In the genomic region with DNA sequence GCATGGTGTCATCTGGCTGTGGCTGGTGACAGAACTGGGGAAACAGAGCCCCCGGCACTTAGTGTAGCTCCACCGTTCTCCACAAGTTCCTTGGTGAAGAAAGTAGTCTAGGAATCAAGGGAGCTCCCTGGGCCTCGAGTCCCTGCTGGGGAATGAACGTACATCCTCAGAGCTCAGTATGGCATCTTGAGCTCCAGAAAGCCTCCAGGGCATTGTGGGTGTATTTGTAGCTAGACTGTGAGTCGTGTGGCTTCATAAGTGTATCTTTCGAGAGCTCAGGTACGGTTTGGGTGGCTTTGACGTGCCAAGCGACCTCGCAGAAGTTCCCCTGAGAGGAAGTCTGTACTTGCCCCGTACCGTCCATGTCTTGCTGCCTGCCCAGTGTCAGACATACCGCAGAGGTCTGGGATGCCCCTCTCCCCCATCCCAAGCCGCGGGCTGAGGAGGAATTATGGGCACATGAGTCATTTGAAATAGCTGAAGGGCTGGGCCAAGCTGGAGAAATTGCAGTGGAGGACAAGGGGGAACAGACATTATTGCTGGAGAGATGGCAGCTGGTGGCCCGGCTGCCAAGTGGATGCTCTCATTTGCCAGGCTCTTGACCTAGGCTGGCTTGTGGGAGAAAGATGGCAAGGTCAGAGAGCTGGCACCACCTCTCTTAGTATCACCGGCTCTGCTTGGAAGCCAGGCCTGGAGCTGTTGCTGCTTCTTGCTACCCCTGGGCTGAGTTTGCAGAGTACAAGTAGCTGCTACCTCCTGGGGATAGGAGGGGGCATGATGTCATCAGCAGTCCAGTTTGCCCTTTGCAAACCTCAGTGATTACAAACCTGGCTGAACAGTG, we compare ENCODE assay signal across 10 mouse cellular contexts. TPM values are rescaled to one million over a fixed set of nuclear protein-coding genes. Genes with fewer than 3 reads are reported as not detected.
A peak's percentile ranks its signal among the peaks of the same experiment; 100 is the strongest.
DNase-seq lines count a peak whose midpoint lies in the region; ATAC-seq and TF ChIP-seq lines count a peak whose summit lies in the region.
"Had no signal": no experiment of that assay in that cellular context is flagged by ENCODE, and none has a peak within 500 bp of the region (broad histone marks: within the 10 kb centered on the region; RNA-seq: fewer than 3 reads in every experiment).

No protein-coding gene starts in this region.

- peak; percentile 57 to 77 for DNase-seq in heart, adult 18-20 months
- no peak for DNase-seq in heart, postnatal 25 days (ENCODE audit: low spot score)
- no peak for DNase-seq in MEL (ENCODE audit: low read depth, low spot score)
- DNase-seq in embryo, embryonic 9.5 days (ENCODE audit: extremely low spot score), result no peak
- no peak for DNase-seq in spleen, postnatal 36 days (ENCODE audit: low spot score in 2 of 2)

- H3K36me3 ChIP-seq in MEL (ENCODE audit: control insufficient read depth in 1 of 2, insufficient read depth in 2 of 2, low read length in 2 of 2), result peaks cover 0 to 57% of the 10 kb centered on the region in 2 experiments; a peak in 2 of 4 replicates
- H3K36me3 ChIP-seq in limb, embryonic 15.5 days, result no peaks in the 10 kb centered on the region
- H3K36me3 ChIP-seq: forebrain, embryonic 15.5 days had no signal

- H3K4me2 ChIP-seq in limb, embryonic 15.5 days, result no peak overlapping the region
- H3K4me2 ChIP-seq: forebrain, embryonic 15.5 days had no signal

- ATAC-seq in limb, embryonic 15.5 days (ENCODE audit: insufficient number of reproducible peaks, low FRiP score, low TSS enrichment, low read depth), result no peak
- ATAC-seq in granulocyte monocyte progenitor cell, adult 5-6 weeks (replicated peaks; ENCODE audit: poor library complexity, severe bottlenecking), result no peak
- ATAC-seq: forebrain, embryonic 15.5 days had no signal

- H3K4me3 ChIP-seq in MEL (ENCODE audit: control insufficient read depth in 1 of 2, insufficient read depth in 1 of 2, low read depth in 2 of 2, low read length in 2 of 2), result no peak overlapping the region
- no peak overlapping the region for H3K4me3 ChIP-seq in embryonic fibroblast, embryonic 13.5 days (ENCODE audit: insufficient read depth, low read length)
- H3K4me3 ChIP-seq in limb, embryonic 15.5 days, result no peak overlapping the region
- H3K4me3 ChIP-seq: forebrain, embryonic 15.5 days had no signal

- TF ChIP-seq EP300 in MEL (IDR thresholded peaks at IDR 0.05; ENCODE audit: low read depth in 1 of 2, low read length in 2 of 2), result no peak

- no peaks in the 10 kb centered on the region for H3K9me3 ChIP-seq in MEL (replicated peaks; ENCODE audit: insufficient read depth, low read length)
- no peaks in the 10 kb centered on the region for H3K9me3 ChIP-seq in limb, embryonic 15.5 days
- H3K9me3 ChIP-seq: forebrain, embryonic 15.5 days had no signal

- peaks cover 70% of the 10 kb centered on the region for H3K79me2 ChIP-seq in MEL (ENCODE audit: control insufficient read depth, insufficient read depth, low read length, poor library complexity)

- no peak for TF ChIP-seq CTCF in MEL (IDR thresholded peaks at IDR 0.05 in 2 of 3, conservative IDR thresholded peaks at IDR 0.05 in 1 of 3; ENCODE audit: control insufficient read depth in 1 of 3, insufficient read depth in 1 of 3, low read depth in 2 of 3, low read length in 3 of 3, poor library complexity in 1 of 3, severe bottlenecking in 1 of 3)
- no peak for TF ChIP-seq CTCF in embryonic fibroblast, embryonic 13.5 days (IDR thresholded peaks at IDR 0.05; ENCODE audit: borderline replicate concordance, insufficient read depth, low read length)

- no peak for TF ChIP-seq POLR2A in MEL (IDR thresholded peaks at IDR 0.05; ENCODE audit: control insufficient read depth in 1 of 2, insufficient read depth in 1 of 2, low read depth in 1 of 2, low read length in 2 of 2, poor library complexity in 1 of 2)
- no peak for TF ChIP-seq POLR2A in embryonic fibroblast, embryonic 13.5 days (IDR thresholded peaks at IDR 0.05; ENCODE audit: low read depth, low read length)

- H3K27ac ChIP-seq in MEL (ENCODE audit: control insufficient read depth, low read depth, low read length), result peak overlapping the region; percentile 63
- peak overlapping the region; percentile 57 for H3K27ac ChIP-seq in embryonic fibroblast, embryonic 13.5 days (ENCODE audit: insufficient read depth, low read length)
- H3K27ac ChIP-seq in limb, embryonic 15.5 days, result peak overlapping the region; percentile 33; the same call in 1 of the 2 replicates
- H3K27ac ChIP-seq: forebrain, embryonic 15.5 days had no signal

- H3K4me1 ChIP-seq in MEL (ENCODE audit: control insufficient read depth in 1 of 2, insufficient read depth in 2 of 2, low read length in 2 of 2), result peaks cover 11 to 71% of the 10 kb centered on the region in 2 experiments
- H3K4me1 ChIP-seq in embryonic fibroblast, embryonic 13.5 days (ENCODE audit: control insufficient read depth, insufficient read depth, low read length), result peaks cover 25% of the 10 kb centered on the region; the same call in 1 of the 2 replicates
- peaks cover 77% of the 10 kb centered on the region for H3K4me1 ChIP-seq in limb, embryonic 15.5 days

- H3K27me3 ChIP-seq in MEL (ENCODE audit: control insufficient read depth in 1 of 2, insufficient read depth in 2 of 2, low read length in 2 of 2), result no peaks in the 10 kb centered on the region
- H3K27me3 ChIP-seq in limb, embryonic 15.5 days, result no peaks in the 10 kb centered on the region; the same call in 1 of the 2 replicates
- H3K27me3 ChIP-seq: forebrain, embryonic 15.5 days had no signal

- H3K9ac ChIP-seq in MEL (ENCODE audit: control insufficient read depth, low read depth, low read length, poor library complexity, severe bottlenecking), result peak overlapping the region; percentile 32
- H3K9ac ChIP-seq in limb, embryonic 15.5 days, result no peak overlapping the region
- H3K9ac ChIP-seq: forebrain, embryonic 15.5 days had no signal

- WGBS in limb, embryonic 15.5 days, result 71% methylated on average over 17 of the region's 17 CpGs

- intact Hi-C loops in heart, postnatal 25 days (cut with DNase I), result no loop called here

- no peak for TF ChIP-seq RAD21 in MEL (IDR thresholded peaks at IDR 0.05; ENCODE audit: low read depth, low read length)

TF ChIP-seq in MEL, 35 proteins besides CTCF, POLR2A, EP300 and RAD21:
- TF ChIP-seq HCFC1 (IDR thresholded peaks at IDR 0.05; ENCODE audit: low read depth, low read length), result no peak
- TF ChIP-seq ZNF384 (IDR thresholded peaks at IDR 0.05; ENCODE audit: low read depth, low read length), result no peak
- TF ChIP-seq SIN3A (IDR thresholded peaks at IDR 0.05; ENCODE audit: low read length), result peak; percentile 5; the same call in 1 of the 2 replicates

RNA-seq across cellular contexts. Expression of gene Tpst2, which starts 2.9 kb away (rescaled TPM):
- 10 to 100 TPM; 47.1 to 50.0 TPM for total RNA-seq in heart, adult 18-20 months (2021)
- 10 to 100 TPM; 38.7 to 42.3 TPM for total RNA-seq in heart, postnatal 25 days (2021)
- total RNA-seq in MEL (2012; rRNA removed), result 63.1 and 86.1 TPM in 2 replicates
- 10 to 100 TPM in 1 of 2 experiments, not detected in 1; 57.8 TPM for polyA plus RNA-seq in MEL (2012; ENCODE audit: insufficient read depth in 1 of 2, insufficient read length in 2 of 2, low read depth in 1 of 2, low replicate concordance in 2 of 2, missing spikeins in 1 of 2)
- polyA plus RNA-seq in embryonic fibroblast, embryonic 13.5 days (2011; ENCODE audit: insufficient read length, low read depth, missing spikeins), result 39.6 and 48.3 TPM in 2 replicates
- polyA plus RNA-seq in limb, embryonic 15.5 days (2015; fragmentation: Nextera tagmentation; extraction: Ambion mirVana), result 51.2 and 54.7 TPM in 2 replicates
- total RNA-seq in granulocyte monocyte progenitor cell, adult 5-6 weeks (2014; fragmentation: Nextera tagmentation), result 28.7 and 43.9 TPM in 2 replicates
- 25.3 and 36.5 TPM in 2 replicates for total RNA-seq in granulocyte monocyte progenitor cell, adult 5-6 weeks (2017)

RNA-seq across cellular contexts. Expression of gene Crybb1, which starts 23.8 kb away (rescaled TPM):
- total RNA-seq in heart, adult 18-20 months (2021), result 1 to 10 TPM; 2.0 to 3.1 TPM
- total RNA-seq in heart, postnatal 25 days (2021), result 1 to 10 TPM; 2.5 to 2.9 TPM
- total RNA-seq in MEL (2012; rRNA removed), result 0.27 TPM in 1 of 2 replicates, not detected in the other
- polyA plus RNA-seq in MEL (2012; ENCODE audit: insufficient read depth in 1 of 2, insufficient read length in 2 of 2, low read depth in 1 of 2, low replicate concordance in 2 of 2, missing spikeins in 1 of 2), result under 1 TPM in 1 of 2 experiments, not detected in 1; 0.24 TPM
- not detected in 2 replicates for polyA plus RNA-seq in embryonic fibroblast, embryonic 13.5 days (2011; ENCODE audit: insufficient read length, low read depth, missing spikeins)
- polyA plus RNA-seq in limb, embryonic 15.5 days (2015; fragmentation: Nextera tagmentation; extraction: Ambion mirVana), result 2.6 and 3.6 TPM in 2 replicates
- total RNA-seq in granulocyte monocyte progenitor cell, adult 5-6 weeks (2014; fragmentation: Nextera tagmentation), result not detected in 2 replicates
- not detected in 2 replicates for total RNA-seq in granulocyte monocyte progenitor cell, adult 5-6 weeks (2017)
- total RNA-seq: monocyte, adult 5-6 weeks had no signal

RNA-seq across cellular contexts. Expression of gene Cryba4, which starts 27.1 kb away (rescaled TPM):
- 1 to 10 TPM; 5.7 to 6.6 TPM for total RNA-seq in heart, adult 18-20 months (2021)
- total RNA-seq in heart, postnatal 25 days (2021), result 10 to 100 TPM in 1 of 2 experiments, 1 to 10 TPM in 1; 8.9 to 10.3 TPM
- total RNA-seq in MEL (2012; rRNA removed), result 0.29 and 0.39 TPM in 2 replicates
- under 1 TPM in 1 of 2 experiments, not detected in 1; 0.77 TPM for polyA plus RNA-seq in MEL (2012; ENCODE audit: insufficient read depth in 1 of 2, insufficient read length in 2 of 2, low read depth in 1 of 2, low replicate concordance in 2 of 2, missing spikeins in 1 of 2)
- not detected in 2 replicates for polyA plus RNA-seq in embryonic fibroblast, embryonic 13.5 days (2011; ENCODE audit: insufficient read length, low read depth, missing spikeins)
- 1.5 and 1.6 TPM in 2 replicates for polyA plus RNA-seq in limb, embryonic 15.5 days (2015; fragmentation: Nextera tagmentation; extraction: Ambion mirVana)
- not detected in 2 replicates for total RNA-seq in granulocyte monocyte progenitor cell, adult 5-6 weeks (2014; fragmentation: Nextera tagmentation)
- total RNA-seq in granulocyte monocyte progenitor cell, adult 5-6 weeks (2017), result 0.30 TPM in 1 of 2 replicates, not detected in the other

RNA-seq across cellular contexts. Expression of gene Tfip11, which starts 46.8 kb away (rescaled TPM):
- total RNA-seq in heart, adult 18-20 months (2021), result 10 to 100 TPM; 20.5 to 20.8 TPM
- total RNA-seq in heart, postnatal 25 days (2021), result 10 to 100 TPM; 16.3 to 17.9 TPM
- 30.3 and 34.6 TPM in 2 replicates for total RNA-seq in MEL (2012; rRNA removed)
- 10 to 100 TPM in 1 of 2 experiments, not detected in 1; 44.7 TPM for polyA plus RNA-seq in MEL (2012; ENCODE audit: insufficient read depth in 1 of 2, insufficient read length in 2 of 2, low read depth in 1 of 2, low replicate concordance in 2 of 2, missing spikeins in 1 of 2)
- polyA plus RNA-seq in embryonic fibroblast, embryonic 13.5 days (2011; ENCODE audit: insufficient read length, low read depth, missing spikeins), result 15.6 and 21.8 TPM in 2 replicates
- 28.3 and 28.7 TPM in 2 replicates for polyA plus RNA-seq in limb, embryonic 15.5 days (2015; fragmentation: Nextera tagmentation; extraction: Ambion mirVana)
- 20.1 and 32.4 TPM in 2 replicates for total RNA-seq in granulocyte monocyte progenitor cell, adult 5-6 weeks (2014; fragmentation: Nextera tagmentation)
- 13.6 and 16.6 TPM in 2 replicates for total RNA-seq in granulocyte monocyte progenitor cell, adult 5-6 weeks (2017)

Comparison
In these comparisons a context has a peak if more than half of its experiments do, and no peak if none do; other contexts are left out.
1. DNase-seq: peak in heart, adult 18-20 months (2 of 2); none in heart, postnatal 25 days (single experiment), MEL (single experiment), embryo, embryonic 9.5 days (single experiment) and spleen, postnatal 36 days (0 of 2).
2. Peak in every context shown above with its lines, with median percentiles within 50 percentile points of each other: H3K27ac ChIP-seq.